Mouse (Mus musculus) C2C12 (cell line): ENCODE data around the gene Cyp46a1. TPM values are rescaled to one million over a fixed set of nuclear protein-coding genes. Genes with fewer than 3 reads are reported as not detected.

ENCODE experiments used
- H3K27me3 ChIP-seq: one replicate; pipeline ENCODE4 v1.6.1; 2011; ENCODE audit not compliant: control insufficient read depth, insufficient read depth, insufficient read length
- H3K36me3 ChIP-seq: one replicate; pipeline ENCODE4 v1.6.1; 2011; ENCODE audit not compliant: control insufficient read depth, insufficient read depth
- H3K4me3 ChIP-seq: one replicate; pipeline ENCODE4 v1.5.1; 2011; ENCODE audit warnings: mild to moderate bottlenecking, control low read depth; ENCODE audit not compliant: poor library complexity, insufficient read depth, severe bottlenecking
- H3K79me2 ChIP-seq: one replicate; pipeline ENCODE4 v1.6.1; 2011; ENCODE audit not compliant: control insufficient read depth, insufficient read depth
- H3K79me3 ChIP-seq: one replicate; pipeline ENCODE4 v1.6.1; 2011; ENCODE audit warnings: low read depth, control low read depth
- H3ac ChIP-seq: one replicate; pipeline ENCODE3; 2011; ENCODE audit warnings: low read depth; ENCODE audit not compliant: control insufficient read depth, insufficient read length
- CEBPB ChIP-seq: IDR thresholded peaks from one replicate; pipeline ENCODE4 v1.6.1; 2011; ENCODE audit warnings: low read depth, mild to moderate bottlenecking, control low read depth, moderate library complexity
- CTCF ChIP-seq: IDR thresholded peaks from one replicate; pipeline ENCODE4 v1.5.1; 2011; ENCODE audit not compliant: control insufficient read depth, insufficient read depth, insufficient read length
- FOSL1 ChIP-seq: IDR thresholded peaks from one replicate; pipeline ENCODE4 v1.8.0; 2011; ENCODE audit warnings: mild to moderate bottlenecking, low read length; ENCODE audit not compliant: poor library complexity, insufficient read depth, severe bottlenecking
- MAX ChIP-seq: IDR thresholded peaks from one replicate; pipeline ENCODE4 v1.6.1; 2011; ENCODE audit warnings: mild to moderate bottlenecking, control low read depth
- MYOD1 ChIP-seq: IDR thresholded peaks from one replicate; pipeline ENCODE4 v1.6.1; 2011; ENCODE audit warnings: low read depth; ENCODE audit not compliant: control insufficient read depth, insufficient read length
- MYOG ChIP-seq: IDR thresholded peaks from one replicate; pipeline ENCODE4 v1.6.1; 2011; ENCODE audit not compliant: control insufficient read depth, insufficient read length; ENCODE audit errors: extremely low read depth
- USF1 ChIP-seq: IDR thresholded peaks from one replicate; pipeline ENCODE4 v1.6.1; 2011; ENCODE audit warnings: low read depth, mild to moderate bottlenecking, control low read depth, moderate library complexity
- polyA plus RNA-seq: library from polyadenylated mRNA; unstranded; fragments of >200 nt; fragmentation: generic; extraction: Trizol; gene quantifications from one replicate; pipeline ENCODE4 v1.2.1, GENCODE M21; 2012; ENCODE audit warnings: missing spikeins

The Cyp46a1 gene
- polyA plus RNA-seq, 1 experiment = 0.67 TPM

DNA sequence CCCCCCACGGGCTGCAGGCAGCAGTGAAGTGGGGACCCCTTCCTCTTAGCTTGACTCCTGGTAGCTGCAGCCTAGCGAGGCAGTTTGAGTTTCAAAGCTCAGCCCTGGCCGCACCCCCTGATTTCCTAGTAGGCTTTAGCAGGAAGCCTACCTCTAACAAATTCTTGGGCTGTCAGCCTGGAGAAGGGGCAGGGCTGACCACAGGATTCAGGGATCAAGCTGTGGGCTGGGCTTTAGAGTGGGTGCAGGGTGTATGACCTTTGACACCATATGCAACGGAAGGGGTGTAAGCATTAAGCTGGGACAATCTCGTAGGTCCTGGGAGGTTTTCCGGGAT is 37.2 kb downstream of the Cyp46a1 start:
- H3K27me3 ChIP-seq = no peaks in the 10 kb centered on the region
- TF ChIP-seq MAX (no peak), CTCF (no peak), FOSL1 (no peak)
- H3K4me3 ChIP-seq = peak overlapping the region; percentile 49
- peaks cover 13% of the 10 kb centered on the region for H3K79me3 ChIP-seq
- peaks cover 49% of the 10 kb centered on the region for H3K79me2 ChIP-seq
- peaks cover 9% of the 10 kb centered on the region for H3K36me3 ChIP-seq
- H3ac ChIP-seq = peak overlapping the region; percentile 95

DNA sequence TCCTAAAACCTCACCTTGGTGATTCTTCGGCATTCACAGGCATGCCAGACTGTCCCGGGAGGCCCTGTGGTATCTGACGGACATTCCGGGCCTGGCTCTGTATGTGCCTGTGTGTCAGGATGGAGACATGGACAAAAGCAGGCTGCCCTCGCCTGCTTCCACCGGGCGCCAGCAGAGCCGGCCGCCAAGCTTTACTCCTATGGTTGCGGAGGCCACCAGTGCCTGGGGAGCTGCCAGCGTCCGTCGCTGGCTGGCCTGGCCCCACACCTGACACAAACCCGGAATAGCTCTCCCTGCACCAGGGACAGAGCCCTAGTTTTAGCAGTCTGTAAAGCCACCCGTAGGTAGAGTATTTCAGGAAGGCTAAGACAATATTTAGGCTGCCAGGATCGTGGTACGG is 38.1 kb downstream of the Cyp46a1 start:
- Histone ChIP-seq H3K79me3 (peaks cover 13% of the 10 kb centered on the region), H3K79me2 (peaks cover 57% of the 10 kb centered on the region), H3ac (no peak overlapping the region), H3K27me3 (no peaks in the 10 kb centered on the region), H3K4me3 (no peak overlapping the region), H3K36me3 (peaks cover 9% of the 10 kb centered on the region)
- TF ChIP-seq MAX (no peak), USF1 (no peak), CEBPB (no peak), MYOD1 (no peak), FOSL1 (no peak), MYOG (no peak), CTCF (no peak)

DNA sequence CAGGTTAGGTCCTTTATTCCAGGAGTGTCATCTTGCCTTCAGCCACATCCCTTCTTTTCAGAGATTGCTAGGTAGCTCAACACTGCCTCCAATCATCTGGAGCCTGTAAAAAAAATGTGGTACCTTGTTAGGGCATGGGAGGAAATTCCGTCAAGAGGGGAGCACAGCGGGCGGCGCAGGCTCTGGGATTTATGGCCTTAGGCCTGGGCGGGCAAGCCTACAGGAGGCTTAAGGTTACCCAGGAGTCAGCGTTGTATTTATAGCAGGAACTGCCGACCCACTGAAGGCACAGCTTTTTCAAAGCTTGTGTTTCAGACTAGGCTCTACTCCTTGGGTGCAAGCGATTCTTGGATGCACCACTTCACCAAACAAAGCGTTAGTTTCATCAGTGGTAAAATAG is 39.4 kb downstream of the Cyp46a1 start:
- Histone ChIP-seq H3K36me3 (peaks cover 12% of the 10 kb centered on the region), H3K79me3 (peaks cover 15% of the 10 kb centered on the region), H3K79me2 (peaks cover 71% of the 10 kb centered on the region), H3ac (no peak overlapping the region), H3K27me3 (no peaks in the 10 kb centered on the region), H3K4me3 (no peak overlapping the region)
- TF ChIP-seq CTCF (no peak), MYOG (no peak), CEBPB (no peak), MAX (no peak), FOSL1 (no peak), MYOD1 (no peak), USF1 (no peak)

DNA sequence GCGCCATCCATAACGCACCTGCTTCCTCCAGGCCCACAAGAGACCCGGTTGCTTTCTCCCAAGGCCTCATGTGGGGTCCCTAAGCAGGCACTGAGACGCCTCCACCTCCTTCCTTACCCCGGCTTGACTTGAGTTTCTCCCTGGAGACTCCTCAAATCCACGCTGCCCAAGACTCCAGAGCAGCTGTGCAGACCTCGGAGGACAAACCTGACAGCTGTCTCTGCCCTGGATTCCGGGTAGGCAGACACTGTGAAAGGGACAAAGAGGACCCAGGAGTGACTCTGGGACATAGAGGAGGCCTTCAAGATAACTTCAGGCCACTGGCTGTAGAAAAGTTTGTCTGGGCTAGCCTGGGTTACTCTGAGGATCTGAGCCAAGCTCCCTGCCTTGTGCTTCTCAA is 40.5 kb downstream of the Cyp46a1 start:
- TF ChIP-seq FOSL1 (no peak), MYOD1 (no peak), USF1 (no peak), MAX (no peak), MYOG (no peak), CTCF (no peak), CEBPB (no peak)
- peaks cover 12% of the 10 kb centered on the region for H3K36me3 ChIP-seq

DNA sequence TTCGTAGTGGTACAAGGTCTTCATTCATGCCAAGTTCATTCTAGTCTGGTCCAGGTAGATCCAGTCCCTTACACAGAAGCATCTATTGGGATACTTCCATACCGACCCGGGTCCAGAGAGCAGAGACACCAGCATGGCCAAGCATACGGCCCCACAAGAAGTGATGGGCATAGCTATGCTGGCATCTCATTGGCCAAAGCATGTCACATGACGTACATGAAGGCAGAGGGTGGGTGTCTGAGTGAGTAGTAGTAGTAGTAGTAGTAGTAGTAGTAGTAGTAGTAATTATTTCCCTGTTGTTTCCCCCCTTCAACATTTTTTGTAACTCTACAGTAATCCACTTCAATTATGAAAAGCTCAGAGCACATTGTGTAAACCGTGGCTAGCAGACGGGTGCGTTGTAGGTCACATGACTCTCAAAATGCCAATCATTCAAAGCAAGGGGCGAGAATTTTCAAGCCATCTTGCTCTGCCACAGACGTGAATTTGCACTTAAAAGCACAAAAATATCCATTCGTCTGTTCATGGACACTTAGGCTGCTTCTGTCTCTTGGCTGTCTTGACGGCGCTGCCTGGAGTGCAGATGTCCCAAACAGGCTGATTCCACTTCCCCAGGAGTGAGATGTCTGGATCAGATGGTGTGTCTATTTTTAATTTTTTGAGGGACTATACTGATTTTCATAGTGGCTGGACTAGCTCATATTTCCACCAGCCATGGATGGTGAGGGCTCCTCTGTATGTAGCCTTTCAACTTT is 44.4 kb downstream of the Cyp46a1 start:
- peaks cover 12% of the 10 kb centered on the region for H3K36me3 ChIP-seq
- H3K4me3 ChIP-seq = no peak overlapping the region
- H3K79me3 ChIP-seq = peaks cover 18% of the 10 kb centered on the region
- TF ChIP-seq MAX (no peak), MYOD1 (no peak), MYOG (no peak), USF1 (no peak), CEBPB (no peak), CTCF (no peak), FOSL1 (no peak)
- H3K79me2 ChIP-seq = peaks cover 84% of the 10 kb centered on the region
- no peak overlapping the region for H3ac ChIP-seq
- no peaks in the 10 kb centered on the region for H3K27me3 ChIP-seq

More for the DNA sequence above, 40.5 kb downstream of the Cyp46a1 start:
- H3K79me3 ChIP-seq = peaks cover 15% of the 10 kb centered on the region
- H3K27me3 ChIP-seq = no peaks in the 10 kb centered on the region
- H3K79me2 ChIP-seq = peaks cover 77% of the 10 kb centered on the region
- H3K4me3 ChIP-seq = no peak overlapping the region
- no peak overlapping the region for H3ac ChIP-seq

DNA sequence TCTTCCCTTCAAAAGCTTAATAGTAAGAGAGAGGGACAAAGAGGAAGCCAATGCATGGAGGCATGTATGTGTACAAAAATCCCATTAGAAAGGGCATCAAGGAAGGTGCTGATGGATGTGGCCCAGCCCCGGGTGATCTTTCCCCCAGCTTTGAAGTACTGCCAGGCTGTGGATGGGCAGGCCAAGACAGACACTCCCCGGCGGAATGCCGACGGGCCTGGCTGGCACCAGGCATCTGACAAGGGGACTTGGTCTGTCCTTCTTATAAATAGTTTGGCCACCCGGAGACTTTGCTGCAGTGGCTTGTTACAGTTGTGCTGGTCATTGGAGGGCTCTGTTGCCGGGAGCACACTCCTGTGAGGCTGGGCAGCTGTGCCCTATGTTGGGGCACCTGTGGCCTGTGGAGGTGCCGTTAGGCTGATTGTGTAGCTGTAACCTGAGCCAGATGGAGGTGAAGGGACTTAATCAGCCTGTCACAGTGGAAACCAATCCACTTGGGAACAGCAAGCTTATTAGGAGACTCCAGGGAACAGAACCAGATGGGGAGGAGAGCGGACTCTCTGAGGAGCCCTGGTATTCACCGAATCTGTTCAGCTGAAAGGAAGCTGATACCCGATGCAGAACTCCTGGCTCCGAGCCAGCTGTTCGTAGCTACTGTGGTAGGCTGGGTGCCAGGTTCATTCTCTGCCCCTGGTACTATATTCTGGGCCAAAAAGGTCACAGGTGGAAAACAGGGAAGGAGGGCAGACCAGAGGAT is 52.5 kb downstream of the Cyp46a1 start:
- Histone ChIP-seq H3K27me3 (no peaks in the 10 kb centered on the region), H3K4me3 (no peak overlapping the region), H3K79me3 (peaks cover 6% of the 10 kb centered on the region), H3K79me2 (peaks cover 25% of the 10 kb centered on the region), H3ac (no peak overlapping the region), H3K36me3 (peaks cover 13% of the 10 kb centered on the region)
- no peak for TF ChIP-seq CEBPB
- TF ChIP-seq MAX = no peak
- no peak for TF ChIP-seq USF1
- TF ChIP-seq MYOG = no peak
- no peak for TF ChIP-seq MYOD1
- TF ChIP-seq CTCF = no peak
- no peak for TF ChIP-seq FOSL1
